Mouse (Mus musculus) C2C12 (cell line): ENCODE measurements around the gene Ftl1. TPM values are rescaled to one million over a fixed set of nuclear protein-coding genes. Genes with fewer than 3 reads are reported as not detected.

Experiments
- H3K27me3 ChIP-seq: one replicate; pipeline ENCODE4 v1.6.1; 2011; ENCODE audit not compliant: control insufficient read depth, insufficient read depth, insufficient read length
- H3K36me3 ChIP-seq: one replicate; pipeline ENCODE4 v1.6.1; 2011; ENCODE audit not compliant: control insufficient read depth, insufficient read depth
- H3K4me3 ChIP-seq: one replicate; pipeline ENCODE4 v1.5.1; 2011; ENCODE audit warnings: mild to moderate bottlenecking, control low read depth; ENCODE audit not compliant: poor library complexity, insufficient read depth, severe bottlenecking
- H3K79me2 ChIP-seq: one replicate; pipeline ENCODE4 v1.6.1; 2011; ENCODE audit not compliant: control insufficient read depth, insufficient read depth
- H3K79me3 ChIP-seq: one replicate; pipeline ENCODE4 v1.6.1; 2011; ENCODE audit warnings: low read depth, control low read depth
- H3ac ChIP-seq: one replicate; pipeline ENCODE3; 2011; ENCODE audit warnings: low read depth; ENCODE audit not compliant: control insufficient read depth, insufficient read length
- CEBPB ChIP-seq: IDR thresholded peaks from one replicate; pipeline ENCODE4 v1.6.1; 2011; ENCODE audit warnings: low read depth, mild to moderate bottlenecking, control low read depth, moderate library complexity
- CTCF ChIP-seq: IDR thresholded peaks from one replicate; pipeline ENCODE4 v1.5.1; 2011; ENCODE audit not compliant: control insufficient read depth, insufficient read depth, insufficient read length
- FOSL1 ChIP-seq: IDR thresholded peaks from one replicate; pipeline ENCODE4 v1.8.0; 2011; ENCODE audit warnings: mild to moderate bottlenecking, low read length; ENCODE audit not compliant: poor library complexity, insufficient read depth, severe bottlenecking
- MAX ChIP-seq: IDR thresholded peaks from one replicate; pipeline ENCODE4 v1.6.1; 2011; ENCODE audit warnings: mild to moderate bottlenecking, control low read depth
- MYOD1 ChIP-seq: IDR thresholded peaks from one replicate; pipeline ENCODE4 v1.6.1; 2011; ENCODE audit warnings: low read depth; ENCODE audit not compliant: control insufficient read depth, insufficient read length
- MYOG ChIP-seq: IDR thresholded peaks from one replicate; pipeline ENCODE4 v1.6.1; 2011; ENCODE audit not compliant: control insufficient read depth, insufficient read length; ENCODE audit errors: extremely low read depth
- USF1 ChIP-seq: IDR thresholded peaks from one replicate; pipeline ENCODE4 v1.6.1; 2011; ENCODE audit warnings: low read depth, mild to moderate bottlenecking, control low read depth, moderate library complexity
- polyA plus RNA-seq: library from polyadenylated mRNA; unstranded; fragments of >200 nt; fragmentation: generic; extraction: Trizol; gene quantifications from one replicate; pipeline ENCODE4 v1.2.1, GENCODE M21; 2012; ENCODE audit warnings: missing spikeins

The Ftl1 gene
- polyA plus RNA-seq, 1 experiment: 14,288 TPM

GRCm38 (mm10) chr7:45494548-45494947, 34.9 kb upstream of the Ftl1 start:
- no peaks in the 10 kb centered on the region for H3K79me2 ChIP-seq
- TF ChIP-seq MYOD1 (no peak), CEBPB (no peak), MAX (no peak), CTCF (no peak), USF1 (no peak)
- H3K36me3 ChIP-seq: no peaks in the 10 kb centered on the region
- no peak overlapping the region for H3K4me3 ChIP-seq
- H3ac ChIP-seq: no peak overlapping the region
- no peaks in the 10 kb centered on the region for H3K79me3 ChIP-seq
- H3K27me3 ChIP-seq: no peaks in the 10 kb centered on the region

DNA sequence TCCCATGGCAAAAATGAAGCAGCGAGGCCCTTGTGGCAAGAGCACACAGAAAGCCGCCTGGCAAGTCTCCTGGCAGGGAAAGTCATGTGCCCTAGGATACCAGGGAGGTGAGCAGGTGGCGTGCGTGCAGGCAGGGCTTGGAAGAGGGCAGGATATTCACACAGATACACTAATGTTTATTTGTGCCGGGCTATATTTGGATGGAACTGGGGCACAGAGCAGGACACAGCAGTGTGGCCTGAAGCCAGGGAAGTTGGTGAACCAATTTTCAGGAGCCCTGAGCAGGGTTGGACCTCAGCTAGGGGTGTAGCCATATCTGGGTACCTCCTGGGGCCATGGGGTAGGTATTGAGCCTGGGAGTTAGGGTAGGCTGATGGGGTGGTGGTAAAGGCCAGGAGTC, 33.3 kb upstream of the Ftl1 start:
- Histone ChIP-seq H3ac (no peak overlapping the region), H3K27me3 (no peaks in the 10 kb centered on the region), H3K79me2 (no peaks in the 10 kb centered on the region), H3K79me3 (no peaks in the 10 kb centered on the region), H3K36me3 (no peaks in the 10 kb centered on the region), H3K4me3 (no peak overlapping the region)
- TF ChIP-seq MYOD1: no peak
- no peak for TF ChIP-seq MYOG
- TF ChIP-seq MAX: no peak
- TF ChIP-seq USF1: no peak
- TF ChIP-seq FOSL1: no peak
- no peak for TF ChIP-seq CEBPB
- TF ChIP-seq CTCF: no peak

GRCm38 (mm10) chr7:45492225-45492844, 32.7 kb upstream of the Ftl1 start:
- no peaks in the 10 kb centered on the region for H3K36me3 ChIP-seq
- no peak overlapping the region for H3K4me3 ChIP-seq
- TF ChIP-seq FOSL1: no peak
- H3K27me3 ChIP-seq: no peaks in the 10 kb centered on the region
- no peaks in the 10 kb centered on the region for H3K79me3 ChIP-seq
- H3ac ChIP-seq: no peak overlapping the region
- H3K79me2 ChIP-seq: no peaks in the 10 kb centered on the region

GRCm38 (mm10) chr7:45491264-45491663, 31.6 kb upstream of the Ftl1 start:
- H3K36me3 ChIP-seq: no peaks in the 10 kb centered on the region

GRCm38 (mm10) chr7:45490822-45491221, 31.1 kb upstream of the Ftl1 start:
- Histone ChIP-seq H3K36me3 (no peaks in the 10 kb centered on the region), H3K4me3 (no peak overlapping the region), H3K27me3 (no peaks in the 10 kb centered on the region), H3K79me3 (no peaks in the 10 kb centered on the region), H3ac (no peak overlapping the region), H3K79me2 (no peaks in the 10 kb centered on the region)
- TF ChIP-seq CEBPB: no peak
- TF ChIP-seq FOSL1: no peak

More at GRCm38 (mm10) chr7:45491264-45491663, 31.6 kb upstream of the Ftl1 start:
- H3K4me3 ChIP-seq: no peak overlapping the region
- no peaks in the 10 kb centered on the region for H3K27me3 ChIP-seq
- no peak overlapping the region for H3ac ChIP-seq
- no peak for TF ChIP-seq CTCF
- H3K79me2 ChIP-seq: no peaks in the 10 kb centered on the region
- no peaks in the 10 kb centered on the region for H3K79me3 ChIP-seq

- H3K4me3 ChIP-seq: no peak overlapping the region
- H3K79me3 ChIP-seq: no peaks in the 10 kb centered on the region
- TF ChIP-seq MAX (no peak), MYOG (no peak), FOSL1 (no peak), CEBPB (no peak), USF1 (no peak), CTCF (no peak), MYOD1 (no peak)
- no peak overlapping the region for H3ac ChIP-seq
- no peaks in the 10 kb centered on the region for H3K79me2 ChIP-seq
- H3K36me3 ChIP-seq: no peaks in the 10 kb centered on the region
- H3K27me3 ChIP-seq: no peaks in the 10 kb centered on the region
These were observed 29.9 kb upstream of the Ftl1 start for GRCm38 (mm10) chr7:45489578-45489977.
